Mouse (Mus musculus) CH12.LX (cell line): ENCODE measurements at regions not wholly inside any gene's neighbourhood (a gene's known extent, or its start where the extent isn't known, plus 50 kb on each side); places are given as distances from the start of the nearest gene placed in this dataset.

Experiments used
- DNase-seq: peaks from one replicate; pipeline ENCODE4 v3.0.0-alpha.2; 2013; ENCODE audit errors: extremely low read depth
- H3K27ac ChIP-seq: 2 replicates; pipeline ENCODE4 v1.5.1; 2012; ENCODE audit warnings: low read depth, mild to moderate bottlenecking, control low read depth, moderate library complexity; ENCODE audit not compliant: insufficient read depth
- H3K27me3 ChIP-seq: replicated peaks from 2 replicates; pipeline ENCODE3; 2012; ENCODE audit warnings: inconsistent platforms
- H3K36me3 ChIP-seq, 2 experiments: replicated peaks in 1 of 2; 2 replicates each; pipeline versions ENCODE3 to v1.6.1; 2012; ENCODE audit warnings: inconsistent platforms in 1 of 2, low read length in 1 of 2, mild to moderate bottlenecking in 1 of 2, mixed read lengths in 1 of 2, moderate library complexity in 1 of 2; ENCODE audit not compliant: control insufficient read depth in 1 of 2, insufficient read depth in 1 of 2
- H3K4me1 ChIP-seq, 2 experiments: 2 replicates each; pipeline ENCODE4 v1.6.1; 2012; ENCODE audit warnings: inconsistent platforms in 1 of 2, moderate library complexity in 1 of 2; ENCODE audit not compliant: insufficient read depth in 2 of 2, control insufficient read depth in 1 of 2
- H3K4me2 ChIP-seq: 2 replicates; pipeline ENCODE4 v1.6.1; 2012; ENCODE audit warnings: low read depth, mild to moderate bottlenecking, control low read depth; ENCODE audit not compliant: poor library complexity, insufficient read depth, severe bottlenecking
- H3K4me3 ChIP-seq, 3 experiments: fragments of 150-350 bp in 1 of 3; sonication (generic) in 1 of 3; replicated peaks in 1 of 3; 2 replicates each; pipeline versions ENCODE3 to v1.5.1; 2011 to 2012; ENCODE audit warnings: low read depth in 2 of 3, low read length in 2 of 3, mild to moderate bottlenecking in 2 of 3, moderate library complexity in 2 of 3, control low read depth in 1 of 3, improper control_type of control experiment in 1 of 3, inconsistent platforms in 1 of 3, mixed read lengths in 1 of 3; ENCODE audit not compliant: poor library complexity in 1 of 3
- H3K79me2 ChIP-seq: replicated peaks from 2 replicates; pipeline ENCODE4 v1.6.1; 2012; ENCODE audit warnings: mild to moderate bottlenecking, moderate library complexity; ENCODE audit not compliant: control insufficient read depth, poor library complexity, insufficient read depth, severe bottlenecking; ENCODE audit errors: extremely low read depth
- H3K9ac ChIP-seq: 2 replicates; pipeline ENCODE4 v1.6.1; 2012; ENCODE audit warnings: low read depth, mild to moderate bottlenecking, control low read depth, moderate library complexity; ENCODE audit not compliant: insufficient read depth
- H3K9me3 ChIP-seq: replicated peaks from 2 replicates; pipeline ENCODE3; 2012; ENCODE audit warnings: low read length, inconsistent platforms, mixed read lengths
- BHLHE40 ChIP-seq: IDR thresholded peaks from 2 replicates; pipeline ENCODE4 v1.6.1; 2011; ENCODE audit warnings: mild to moderate bottlenecking, low read depth, low read length, improper control_type of control experiment
- CHD1 ChIP-seq: IDR thresholded peaks from 2 replicates; pipeline ENCODE4 v1.6.1; 2012; ENCODE audit warnings: low read depth, low read length, improper control_type of control experiment, inconsistent platforms
- EP300 ChIP-seq: IDR thresholded peaks from 2 replicates; pipeline ENCODE4 v1.6.1; 2011; ENCODE audit warnings: low read length, improper control_type of control experiment
- IRF4 ChIP-seq: IDR thresholded peaks from 2 replicates; pipeline ENCODE4 v1.6.1; 2014; ENCODE audit warnings: low read depth, mild to moderate bottlenecking, inconsistent platforms, low read length, improper control_type of control experiment
- MAFK ChIP-seq: IDR thresholded peaks from 2 replicates; pipeline ENCODE4 v1.6.1; 2011; ENCODE audit warnings: low read length, improper control_type of control experiment; ENCODE audit not compliant: insufficient replicate concordance
- MAZ ChIP-seq: IDR thresholded peaks from 2 replicates; pipeline ENCODE4 v1.6.1; 2012; ENCODE audit warnings: low read depth, mild to moderate bottlenecking, inconsistent platforms, low read length, improper control_type of control experiment, moderate library complexity
- MYC ChIP-seq: IDR thresholded peaks from 2 replicates; pipeline ENCODE4 v1.6.1; 2011; ENCODE audit warnings: low read depth, mild to moderate bottlenecking, improper control_type of control experiment, low read length
- NELFE ChIP-seq: IDR thresholded peaks from 2 replicates; pipeline ENCODE4 v1.6.1; 2011; ENCODE audit warnings: low read depth, low read length, improper control_type of control experiment
- NRF1 ChIP-seq: IDR thresholded peaks from 2 replicates; pipeline ENCODE4 v1.6.1; 2014; ENCODE audit warnings: low read depth, mild to moderate bottlenecking, inconsistent platforms, low read length, improper control_type of control experiment, moderate library complexity
- PAX5 ChIP-seq: IDR thresholded peaks from 2 replicates; pipeline ENCODE4 v1.6.1; 2012; ENCODE audit warnings: low read length, inconsistent platforms, mixed read lengths
- POLR2A ChIP-seq: IDR thresholded peaks from 2 replicates; pipeline ENCODE4 v1.6.1; 2011; ENCODE audit warnings: low read depth, mild to moderate bottlenecking, improper control_type of control experiment, low read length
- POLR2AphosphoS2 ChIP-seq: IDR thresholded peaks from 2 replicates; pipeline ENCODE4 v1.6.1; 2011; ENCODE audit warnings: low read depth, low read length, improper control_type of control experiment
- RAD21 ChIP-seq: IDR thresholded peaks from 2 replicates; pipeline ENCODE4 v1.6.1; 2011; ENCODE audit warnings: low read depth, mild to moderate bottlenecking, low read length, improper control_type of control experiment, moderate library complexity
- RCOR1 ChIP-seq: conservative IDR thresholded peaks from 2 replicates; pipeline ENCODE4 v1.6.1; 2012; ENCODE audit warnings: low read depth, mild to moderate bottlenecking, inconsistent platforms, low read length, improper control_type of control experiment
- SIN3A ChIP-seq: IDR thresholded peaks from 2 replicates; pipeline ENCODE4 v1.6.1; 2012; ENCODE audit warnings: low read length, improper control_type of control experiment, inconsistent platforms
- SMC3 ChIP-seq: IDR thresholded peaks from 2 replicates; pipeline ENCODE4 v1.6.1; 2011; ENCODE audit warnings: low read depth, low read length, improper control_type of control experiment
- USF1 ChIP-seq: IDR thresholded peaks from 2 replicates; pipeline ENCODE4 v1.6.1; 2014; ENCODE audit warnings: low read depth, mild to moderate bottlenecking, inconsistent platforms, low read length, improper control_type of control experiment
- USF2 ChIP-seq: conservative IDR thresholded peaks from 2 replicates; pipeline ENCODE4 v1.6.1; 2011; ENCODE audit warnings: low read depth, low read length, improper control_type of control experiment
- dilution Hi-C: fragments of 300-500 bp; cut with MboI; formaldehyde crosslinking; loops from 2 replicates; pipeline ENCODE4 v1.14.3; 2020; ENCODE audit warnings: low sequenced_read_pairs; ENCODE audit not compliant: extremely low pct_unique_long_range_greater_than_20kb, extremely low pct_ligation_motif_present
- in situ Hi-C: fragments of 300-500 bp; cut with MboI; formaldehyde crosslinking; loops from 3 replicates; pipeline ENCODE4 v1.14.3; 2019; ENCODE audit warnings: low sequenced_read_pairs, low pct_ligation_motif_present, low pct_unique_long_range_greater_than_20kb, mixed read lengths

- no peak overlapping the region for H3K4me2 ChIP-seq
- H3K4me1 ChIP-seq, result no peaks in the 10 kb centered on the region
- H3K27ac ChIP-seq, result no peak overlapping the region
- H3K9me3 ChIP-seq, result peaks cover 55% of the 10 kb centered on the region
- H3K9ac ChIP-seq, result no peak overlapping the region
- no peak overlapping the region for H3K4me3 ChIP-seq
- H3K79me2 ChIP-seq, result no peaks in the 10 kb centered on the region
- no peaks in the 10 kb centered on the region for H3K27me3 ChIP-seq
- dilution Hi-C loops (no loop called here), in situ Hi-C loops (no loop called here)
- no peaks in the 10 kb centered on the region for H3K36me3 ChIP-seq
- no peak for DNase-seq
- no peak for TF ChIP-seq USF1
- no peak for TF ChIP-seq MYC
- no peak for TF ChIP-seq IRF4
- TF ChIP-seq MAZ, result no peak
- TF ChIP-seq EP300, result no peak
- TF ChIP-seq RCOR1, result no peak
- no peak for TF ChIP-seq RAD21
- no peak for TF ChIP-seq BHLHE40
- no peak for TF ChIP-seq NELFE
These were observed 854.9 kb downstream of the Abca13 start for GRCm38 (mm10) chr11:10046593-10046992.

GRCm38 (mm10) chr11:10051584-10052210 lies 860.0 kb downstream of the Abca13 start:
- TF ChIP-seq USF2 (no peak), CHD1 (no peak), SIN3A (no peak), IRF4 (no peak), NELFE (no peak), RCOR1 (no peak), USF1 (no peak), EP300 (no peak), MAZ (no peak), SMC3 (no peak), POLR2AphosphoS2 (no peak), POLR2A (no peak), NRF1 (no peak), MAFK (no peak), PAX5 (no peak), MYC (no peak)
- no peaks in the 10 kb centered on the region for H3K79me2 ChIP-seq
- no peaks in the 10 kb centered on the region for H3K36me3 ChIP-seq
- H3K27me3 ChIP-seq, result no peaks in the 10 kb centered on the region
- dilution Hi-C loops (no loop called here), in situ Hi-C loops (no loop called here)
- peaks cover 63% of the 10 kb centered on the region for H3K9me3 ChIP-seq
- DNase-seq, result no peak
- H3K9ac ChIP-seq, result no peak overlapping the region
- no peak overlapping the region for H3K4me3 ChIP-seq
- no peaks in the 10 kb centered on the region for H3K4me1 ChIP-seq
- H3K4me2 ChIP-seq, result no peak overlapping the region
- no peak overlapping the region for H3K27ac ChIP-seq
